Mouse (Mus musculus) gonadal fat pad, adult 2 months (tissue): ENCODE measurements around the gene Naip6. TPM values are rescaled to one million over a fixed set of nuclear protein-coding genes. Genes with fewer than 3 reads are reported as not detected.
"Not testable (repeated sequence)": the region's sequence is repeated elsewhere in the genome, so short reads cannot be mapped to it uniquely, and the experiment has no call there.

Source experiments
- DNase-seq: peaks from one replicate; pipeline ENCODE4 v3.0.0-alpha.2; 2012; ENCODE audit warnings: low read depth
- polyA plus RNA-seq: library from polyadenylated mRNA; depleted of rRNA; stranded (reverse); fragments of >200 nt; gene quantifications from 2 replicates; pipeline ENCODE4 v1.2.3, GENCODE M21; 2012; rRNA removed

Gene Naip6
- 1.8 and 1.9 TPM in 2 replicates for polyA plus RNA-seq

DNA sequence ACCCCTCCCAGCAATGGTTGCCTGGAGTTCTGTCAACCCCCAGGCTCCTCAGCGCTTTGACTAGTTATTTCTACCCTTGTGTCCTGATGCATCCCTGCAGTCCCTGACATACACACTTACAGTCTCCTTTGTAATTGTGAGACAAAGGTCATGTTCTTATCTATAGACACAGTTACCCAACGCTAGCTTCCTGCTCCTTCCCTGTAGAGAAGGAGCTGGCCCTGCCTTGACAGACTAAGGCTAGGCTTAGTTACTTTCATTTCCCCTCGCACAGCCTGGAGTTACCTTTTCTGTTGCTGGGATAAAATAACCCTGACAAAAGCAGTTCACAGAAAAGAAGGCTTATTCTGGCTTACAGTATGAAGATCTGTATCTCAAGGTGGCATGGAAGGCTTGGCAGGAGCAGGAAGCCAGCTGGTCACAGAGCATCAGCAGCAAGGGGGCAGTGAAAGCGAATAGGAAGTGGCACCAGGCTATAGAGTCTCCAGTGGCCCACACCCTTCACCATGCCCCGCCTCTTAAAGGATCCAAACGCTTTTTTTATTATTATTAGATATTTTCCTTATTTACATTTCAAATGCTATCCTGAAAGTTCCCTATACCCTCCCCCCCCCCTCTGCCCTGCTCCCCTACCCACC, at the start of gene Naip6:
Naip6 (minus strand) TSS at position 419 of the 638 bp plus-strand sequence.
- DNase-seq, result not testable (repeated sequence)

- not testable (repeated sequence) for DNase-seq
Measured at GRCm38 (mm10) chr13:100352315-100352714, 34.8 kb upstream of the Naip6 start.

- not testable (repeated sequence) for DNase-seq
Measured at GRCm38 (mm10) chr13:100349510-100350173, 32.2 kb upstream of the Naip6 start.

DNA sequence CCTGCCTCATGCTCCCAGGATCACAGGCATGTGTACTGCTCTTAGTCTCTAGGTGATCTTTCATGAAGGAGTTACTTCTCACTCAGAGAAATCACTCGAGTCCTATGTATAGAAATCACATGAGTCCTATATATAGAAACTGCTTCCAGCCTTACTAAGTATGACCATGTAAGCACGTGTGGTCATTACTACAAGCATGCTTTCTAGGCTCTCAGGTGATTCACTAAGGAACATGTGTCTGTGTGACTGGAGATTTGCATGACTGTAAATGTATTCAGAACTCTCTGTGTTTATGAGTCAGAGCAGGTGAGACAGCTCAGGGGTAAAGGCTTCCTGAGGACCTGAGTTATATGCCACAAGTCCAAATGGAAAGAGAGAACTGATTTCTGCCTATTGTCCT, 24.3 kb upstream of the Naip6 start:
- DNase-seq, result no peak

GRCm38 (mm10) chr13:100331728-100332127, 14.3 kb upstream of the Naip6 start:
- DNase-seq, result not testable (repeated sequence)

DNA sequence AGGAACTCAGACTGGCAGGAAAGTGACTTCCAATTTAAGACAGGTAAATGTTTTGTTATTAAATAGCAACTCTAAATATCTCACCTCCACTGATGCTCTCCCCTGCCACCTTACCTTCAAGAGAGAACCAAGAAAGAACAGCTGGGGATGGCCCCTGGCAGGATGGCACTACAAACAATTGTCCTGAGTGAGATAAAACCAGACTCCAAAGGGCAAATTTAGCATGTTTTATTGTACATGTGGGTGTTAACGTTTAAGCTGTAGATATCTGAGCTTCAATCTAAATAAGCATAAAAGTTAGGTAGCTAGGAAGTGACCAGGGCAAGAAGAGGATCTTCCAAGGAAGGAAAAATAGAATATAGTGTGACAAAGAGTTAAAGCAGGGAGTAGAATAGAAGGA, 11.4 kb upstream of the Naip6 start:
- DNase-seq, result not testable (repeated sequence)

GRCm38 (mm10) chr13:100328029-100328428, 10.6 kb upstream of the Naip6 start:
- DNase-seq, result not testable (repeated sequence)

GRCm38 (mm10) chr13:100322266-100322837, 4.9 kb upstream of the Naip6 start:
- not testable (repeated sequence) for DNase-seq

DNA sequence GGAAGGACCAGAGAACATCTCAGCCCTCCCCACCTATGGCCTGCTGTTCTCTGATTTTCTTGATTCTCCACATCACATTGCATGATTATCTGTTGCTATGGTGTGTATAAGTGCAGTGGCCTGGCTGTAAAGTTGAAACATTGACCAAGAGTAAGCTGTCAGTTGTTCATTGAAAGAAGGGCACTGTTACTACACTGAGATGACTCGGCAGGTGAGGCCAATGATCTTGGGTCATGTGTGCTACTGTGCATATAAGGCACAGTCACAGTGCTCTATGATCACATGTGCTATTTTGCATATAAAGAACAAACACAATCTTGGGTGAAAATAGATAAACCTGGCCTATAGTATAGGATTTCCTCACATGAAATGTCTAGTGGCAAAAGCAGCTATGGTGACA, 32.9 kb downstream of the Naip6 start:
- no peak for DNase-seq

GRCm38 (mm10) chr13:100271474-100272132, 45.9 kb downstream of the Naip6 start:
- not testable (repeated sequence) for DNase-seq

GRCm38 (mm10) chr13:100256996-100257395, 60.5 kb downstream of the Naip6 start:
- not testable (repeated sequence) for DNase-seq

DNA sequence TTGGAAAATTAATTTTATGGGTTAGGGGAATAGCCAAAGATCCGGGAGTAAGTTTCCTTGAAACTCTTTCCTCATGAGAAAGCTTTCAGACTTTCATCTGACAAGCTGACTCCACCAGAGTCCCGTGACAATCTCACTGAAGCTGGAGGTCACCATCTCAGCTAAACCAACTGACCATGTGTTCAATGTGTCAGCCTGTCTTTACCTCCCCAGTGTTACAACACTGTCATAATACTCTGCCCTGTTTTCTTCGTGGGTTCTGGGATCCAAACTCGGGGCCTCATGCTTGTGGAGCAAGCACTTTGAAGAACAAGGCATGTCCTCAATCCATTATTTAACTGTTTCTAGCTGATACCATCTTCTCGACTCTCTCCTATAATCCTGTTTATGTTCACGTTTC, 61.5 kb downstream of the Naip6 start:
- not testable (repeated sequence) for DNase-seq

- DNase-seq, result peak; percentile 19
Measured at GRCm38 (mm10) chr13:100251897-100252296, 65.6 kb downstream of the Naip6 start.

GRCm38 (mm10) chr13:100246896-100247519, 70.5 kb downstream of the Naip6 start:
- not testable (repeated sequence) for DNase-seq

DNA sequence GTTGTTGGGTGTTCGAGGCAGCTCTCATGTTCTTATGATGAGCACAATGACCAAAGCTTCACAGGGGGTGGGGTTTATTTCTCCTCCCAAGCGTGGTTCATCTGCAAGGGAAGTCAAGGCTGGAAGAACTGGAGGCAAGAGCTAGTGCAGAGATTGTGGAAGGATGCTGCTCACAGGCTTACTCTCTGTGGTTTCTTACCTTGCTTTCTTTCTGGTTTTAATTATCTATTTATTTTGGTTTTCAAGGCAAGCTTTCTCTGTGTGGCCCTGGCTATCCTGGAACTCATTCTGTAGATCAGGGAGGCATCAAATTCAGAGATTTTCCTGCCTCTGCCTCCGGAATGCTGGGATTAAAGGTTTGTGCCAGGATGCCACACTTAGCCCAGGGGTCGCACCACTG, 71.3 kb downstream of the Naip6 start, which contains the start of gene Naip5:
Naip5 (minus strand) TSS at position 101 of the 400 bp plus-strand sequence.
- not testable (repeated sequence) for DNase-seq

GRCm38 (mm10) chr13:100243702-100244101, 73.8 kb downstream of the Naip6 start:
- no peak for DNase-seq

Other genes with a start within 250 kb of the Naip6 start
- 2.1 and 3.3 TPM in 2 replicates for gene Bdp1, start 213.6 kb downstream of the Naip6 start, polyA plus RNA-seq
- gene Serf1, start 209.7 kb downstream of the Naip6 start, polyA plus RNA-seq, result 4.7 and 9.7 TPM in 2 replicates
- gene Smn1, start 192.8 kb downstream of the Naip6 start, polyA plus RNA-seq, result 11.7 and 16.0 TPM in 2 replicates
- gene Naip2, start 115.6 kb downstream of the Naip6 start, polyA plus RNA-seq, result 0.84 and 1.0 TPM in 2 replicates
- 1.4 and 1.6 TPM in 2 replicates for gene Naip5, start 71.4 kb downstream of the Naip6 start, polyA plus RNA-seq
- 0.54 and 0.94 TPM in 2 replicates for gene Naip1, start 135.2 kb upstream of the Naip6 start, polyA plus RNA-seq
- 13.5 and 18.3 TPM in 2 replicates for gene Gtf2h2, start 174.9 kb upstream of the Naip6 start, polyA plus RNA-seq
- gene Ocln, start 235.0 kb upstream of the Naip6 start, polyA plus RNA-seq, result 10.0 and 12.8 TPM in 2 replicates